Mouse (Mus musculus): Measurements from ENCODE around the gene Cip2a.

The Cip2a gene

DNA sequence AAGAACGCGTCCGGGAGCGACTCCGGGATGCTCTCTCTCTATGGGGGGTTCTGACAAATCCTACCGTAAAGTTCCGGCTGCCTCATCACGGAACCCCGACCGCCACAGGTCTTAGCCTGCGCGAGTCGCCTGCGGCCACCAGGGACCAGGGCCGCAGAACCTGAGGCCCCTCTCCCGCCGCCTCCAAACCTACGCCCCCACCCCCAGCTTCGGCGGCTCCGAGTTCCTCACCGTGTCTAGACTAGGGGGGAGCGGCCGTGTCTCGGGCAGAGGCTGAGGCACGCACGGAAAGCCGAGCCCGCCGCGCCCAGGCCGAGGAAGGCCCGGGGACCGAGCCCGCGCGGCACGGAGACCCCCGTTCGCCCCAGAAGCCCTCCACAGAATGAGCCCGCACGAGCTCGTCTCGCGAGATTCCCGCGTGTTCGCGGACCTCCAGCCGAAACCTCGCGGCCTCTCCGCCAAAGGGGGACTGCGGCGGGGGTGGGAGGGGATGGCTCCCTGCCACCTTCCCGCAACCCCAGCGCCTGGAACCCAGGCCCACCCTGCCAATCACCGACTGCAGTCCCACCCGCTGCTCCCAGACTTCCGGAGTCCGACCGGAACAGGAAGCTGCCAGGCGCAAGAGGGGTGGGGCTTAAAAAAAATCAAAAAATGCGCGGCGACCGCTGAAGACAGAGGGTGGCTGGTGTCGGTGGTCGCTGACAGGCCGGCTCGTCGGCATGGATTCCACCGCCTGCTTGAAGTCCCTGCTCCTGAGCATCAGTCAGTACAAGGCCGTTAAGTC lies at the start of gene Cip2a, which contains the start of gene Dzip3:
Gene Cip2a (plus strand): TSS at position 627 of the 784 bp plus-strand sequence.
Gene Dzip3 (minus strand): TSS at position 607 of the 784 bp plus-strand sequence.
- peak; percentile 90 for DNase-seq (ENCODE audit: low read depth)

GRCm38 (mm10) chr16:48972996-48973395 lies 21.0 kb upstream of the Cip2a start:
- no peak for DNase-seq (ENCODE audit: low read depth)

- DNase-seq (ENCODE audit: low read depth), result peak; percentile 39
These were observed 20.4 kb upstream of the Cip2a start for GRCm38 (mm10) chr16:48973548-48973947.

DNA sequence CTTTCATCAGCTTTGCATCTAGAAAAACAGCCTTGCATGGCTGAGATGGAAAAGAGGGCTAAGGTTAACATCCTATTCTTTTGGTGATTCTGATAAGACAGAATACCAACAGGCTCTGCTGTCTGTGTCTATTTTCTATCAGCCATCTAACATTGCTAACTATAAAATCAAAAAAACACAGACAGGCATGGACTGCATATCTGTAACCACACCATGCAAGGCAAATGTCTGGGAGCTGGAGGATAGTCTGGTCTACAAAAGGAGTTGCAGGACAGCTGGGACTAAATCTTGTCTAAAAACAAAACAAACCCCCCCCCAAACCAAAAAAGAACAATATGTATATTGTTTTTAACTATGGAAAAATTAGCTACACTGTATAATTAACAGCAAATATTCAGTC lies 14.0 kb upstream of the Cip2a start:
- no peak for DNase-seq (ENCODE audit: low read depth)

GRCm38 (mm10) chr16:48985034-48985627 lies 8.9 kb upstream of the Cip2a start:
- no peak for DNase-seq (ENCODE audit: low read depth)

- no peak for DNase-seq (ENCODE audit: low read depth)
These were observed 4.3 kb upstream of the Cip2a start for GRCm38 (mm10) chr16:48989700-48990099.

- DNase-seq (ENCODE audit: low read depth), result peak; percentile 70
These were observed 1.4 kb upstream of the Cip2a start for GRCm38 (mm10) chr16:48992437-48993230.

- no peak for DNase-seq (ENCODE audit: low read depth)
These were observed 790 bp upstream of the Cip2a start for GRCm38 (mm10) chr16:48993231-48993558.

DNA sequence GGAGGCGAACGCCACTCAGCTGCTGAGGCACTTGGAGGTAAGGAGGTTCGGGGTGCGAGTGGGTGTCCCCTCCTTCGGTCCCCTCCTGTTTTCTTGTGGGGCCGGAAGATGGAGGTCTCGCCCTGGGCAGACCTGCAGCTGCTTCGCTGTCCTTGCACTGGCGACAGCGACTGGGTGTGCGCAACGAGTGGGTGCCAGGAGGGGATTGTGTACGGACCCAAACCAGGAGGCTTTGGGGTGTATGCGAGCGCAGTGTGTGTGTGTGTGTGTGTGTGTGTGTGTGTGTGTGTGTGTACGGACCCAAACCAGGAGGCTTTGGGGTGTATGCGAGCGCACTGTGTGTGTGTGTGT lies 333 bp downstream of the Cip2a start:
- DNase-seq (ENCODE audit: low read depth), result no peak

GRCm38 (mm10) chr16:49004151-49004550 lies 10.2 kb downstream of the Cip2a start:
- no peak for DNase-seq (ENCODE audit: low read depth)

DNA sequence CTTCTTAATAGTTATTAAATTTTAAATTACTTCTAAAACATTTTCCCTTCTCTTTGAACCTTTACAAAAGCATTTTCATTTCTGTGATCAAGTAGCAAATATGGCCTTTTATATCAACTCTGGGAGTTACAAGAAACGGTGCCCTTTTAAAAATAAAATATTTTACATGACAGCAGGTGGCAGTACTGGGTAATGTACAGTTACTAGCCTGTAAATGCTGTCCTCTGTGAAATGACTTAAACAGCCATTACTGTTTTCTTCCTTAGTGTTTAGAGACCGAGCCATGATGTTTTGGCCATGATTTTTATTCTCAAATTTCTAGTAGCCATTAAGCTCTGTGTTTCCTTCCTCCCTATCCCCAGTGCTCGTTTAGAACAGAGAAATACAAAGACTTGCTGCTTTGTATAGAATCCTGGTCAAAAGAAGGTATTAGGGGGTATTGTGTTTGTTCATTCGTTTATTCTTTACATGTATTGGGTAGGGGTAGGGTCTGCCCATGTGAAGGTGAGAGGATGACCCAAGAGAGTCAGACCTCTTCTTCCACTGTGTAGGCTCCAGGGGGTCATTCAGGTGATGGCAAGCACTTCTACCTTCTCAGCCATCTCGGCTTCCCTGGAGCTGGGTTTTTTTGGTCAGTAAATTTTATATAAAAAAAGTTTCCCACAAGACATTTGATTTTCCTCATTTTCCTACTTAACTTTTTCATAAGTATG lies 22.8 kb downstream of the Cip2a start:
- peak; percentile 50 for DNase-seq (ENCODE audit: low read depth)

GRCm38 (mm10) chr16:49035852-49036251 lies 41.9 kb downstream of the Cip2a start:
- DNase-seq (ENCODE audit: low read depth), result no peak

GRCm38 (mm10) chr16:49037771-49038170 lies 43.8 kb downstream of the Cip2a start:
- DNase-seq (ENCODE audit: low read depth), result no peak

- DNase-seq (ENCODE audit: low read depth), result no peak
These were observed 46.7 kb downstream of the Cip2a start for GRCm38 (mm10) chr16:49040554-49041221.

GRCm38 (mm10) chr16:49049214-49049613 lies 55.2 kb downstream of the Cip2a start:
- DNase-seq (ENCODE audit: low read depth), result no peak

DNA sequence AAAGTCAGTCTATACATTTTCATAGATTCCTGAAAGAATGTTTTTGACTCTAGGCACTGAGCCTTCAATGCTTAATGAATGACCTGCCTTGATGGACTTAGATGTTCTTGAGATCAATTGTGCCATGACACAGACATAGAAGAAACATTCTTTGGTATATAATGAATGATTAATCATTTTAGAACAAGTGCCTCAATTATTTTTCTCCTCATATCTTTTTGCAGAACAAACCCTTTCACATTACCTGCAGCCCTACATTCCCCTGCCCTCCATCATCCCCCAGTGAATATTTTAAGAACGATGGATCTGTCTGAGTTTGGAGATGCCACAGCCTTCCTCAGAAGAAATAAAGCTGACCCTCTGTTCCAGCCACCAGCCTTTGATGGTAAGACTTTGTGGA lies 63.2 kb downstream of the Cip2a start, which contains the start of gene Myh15:
Gene Myh15 (plus strand): TSS at position 301 of the 400 bp plus-strand sequence.
- no peak for DNase-seq (ENCODE audit: low read depth)
